Mouse (Mus musculus) spleen, postnatal 36 days (tissue): ENCODE measurements around the gene 4921517D22Rik.

Experiments used
- DNase-seq, 2 experiments: peaks; one replicate each; pipeline ENCODE4 v3.0.0; 2022; ENCODE audit warnings: low spot score in 2 of 2, mixed read lengths in 1 of 2

Gene 4921517D22Rik

GRCm38 (mm10) chr13:59661387-59661786 lies 32.5 kb downstream of the 4921517D22Rik start:
- DNase-seq = no peak

- DNase-seq = no peak
These were observed 33.5 kb downstream of the 4921517D22Rik start for GRCm38 (mm10) chr13:59660371-59660770.

GRCm38 (mm10) chr13:59657781-59658180 lies 36.1 kb downstream of the 4921517D22Rik start:
- DNase-seq = no peak

- DNase-seq = peak in 1 of 2 experiments; percentile 21
These were observed 36.9 kb downstream of the 4921517D22Rik start for GRCm38 (mm10) chr13:59656975-59657388.

- DNase-seq = peak; percentile 73 to 81
These were observed 37.5 kb downstream of the 4921517D22Rik start for GRCm38 (mm10) chr13:59656316-59656832.

GRCm38 (mm10) chr13:59655718-59656315 lies 38.1 kb downstream of the 4921517D22Rik start:
- DNase-seq = no peak

- DNase-seq = no peak
These were observed 39.4 kb downstream of the 4921517D22Rik start for GRCm38 (mm10) chr13:59654465-59654864.

- DNase-seq = no peak
These were observed 40.8 kb downstream of the 4921517D22Rik start for GRCm38 (mm10) chr13:59653136-59653535.

GRCm38 (mm10) chr13:59652651-59653050 lies 41.3 kb downstream of the 4921517D22Rik start:
- DNase-seq = no peak

- no peak for DNase-seq
These were observed 44.1 kb downstream of the 4921517D22Rik start for GRCm38 (mm10) chr13:59649781-59650180.

GRCm38 (mm10) chr13:59648598-59648997 lies 45.3 kb downstream of the 4921517D22Rik start:
- DNase-seq = no peak

GRCm38 (mm10) chr13:59647484-59647883 lies 46.4 kb downstream of the 4921517D22Rik start:
- DNase-seq = no peak

- DNase-seq = no peak
These were observed 47.1 kb downstream of the 4921517D22Rik start for GRCm38 (mm10) chr13:59646674-59647244.

GRCm38 (mm10) chr13:59645491-59645890 lies 48.4 kb downstream of the 4921517D22Rik start:
- no peak for DNase-seq

- no peak for DNase-seq
These were observed 51.1 kb downstream of the 4921517D22Rik start for GRCm38 (mm10) chr13:59642818-59643217.

GRCm38 (mm10) chr13:59640178-59640440 lies 53.8 kb downstream of the 4921517D22Rik start:
- no peak for DNase-seq

GRCm38 (mm10) chr13:59639368-59640177 lies 54.3 kb downstream of the 4921517D22Rik start:
- no peak for DNase-seq

GRCm38 (mm10) chr13:59637800-59638199 lies 56.1 kb downstream of the 4921517D22Rik start:
- DNase-seq = no peak
